Mouse (Mus musculus): ENCODE data around the gene Gm20388.

Gene Gm20388

DNA sequence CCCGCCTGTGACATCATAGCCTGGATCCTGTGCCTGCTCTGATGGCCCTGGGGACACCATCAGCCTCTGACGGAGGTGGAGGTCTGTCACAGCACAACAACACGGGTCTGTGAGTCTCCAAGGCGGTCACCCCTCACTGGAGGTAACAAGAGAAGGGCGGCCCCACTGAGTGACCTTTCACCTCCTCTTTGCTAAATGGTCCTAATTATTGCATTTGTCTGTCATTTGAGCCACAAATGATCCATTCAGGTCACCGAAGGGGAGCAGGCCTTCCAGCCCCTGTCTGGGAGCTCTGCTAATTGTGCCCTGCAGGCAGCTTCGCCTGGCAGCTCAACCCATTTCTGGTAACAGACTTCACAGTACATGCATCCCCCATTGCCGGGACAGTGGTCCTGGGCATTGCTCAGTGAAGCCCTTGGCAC lies 1048.8 kb downstream of the Gm20388 start:
- peak; percentile 82 for DNase-seq (ENCODE audit: low spot score)

DNA sequence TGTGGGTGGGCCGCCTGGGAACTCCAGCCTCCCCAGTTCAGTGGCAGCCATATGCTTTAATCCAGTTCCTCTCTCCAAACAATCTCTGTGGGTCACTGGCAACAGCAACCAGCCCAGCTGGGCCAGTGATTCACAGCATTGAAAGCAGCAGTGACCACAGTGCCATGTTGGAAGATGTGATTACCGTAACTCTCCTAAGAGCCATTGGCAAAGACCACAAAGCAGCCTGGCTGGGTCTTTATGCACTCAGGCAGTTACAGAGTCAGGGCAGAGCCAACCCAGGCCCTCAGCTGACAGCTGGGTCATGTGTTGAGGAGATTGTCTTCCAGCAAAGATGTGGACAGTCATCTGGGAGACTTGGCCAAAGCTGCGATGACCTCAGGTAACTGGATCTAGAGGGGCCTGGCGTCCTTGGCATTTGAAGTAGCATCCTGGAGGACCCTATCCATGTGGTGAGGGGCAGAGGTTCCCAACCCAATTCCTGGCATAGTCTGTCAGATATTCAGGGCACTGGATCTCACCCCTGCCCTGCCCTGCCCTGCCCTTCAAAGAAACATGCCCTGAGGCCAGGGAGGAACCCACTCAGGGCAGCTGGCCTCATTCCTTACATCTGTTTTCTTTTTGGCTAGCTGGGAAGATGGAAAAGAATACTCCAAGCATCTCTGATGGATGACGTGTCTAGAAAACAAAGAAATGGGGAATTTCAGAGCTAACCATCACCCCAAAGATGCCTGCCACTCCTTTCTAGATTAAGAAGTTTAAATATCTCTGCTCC lies 1052.2 kb downstream of the Gm20388 start:
- DNase-seq (ENCODE audit: low spot score), result no peak

DNA sequence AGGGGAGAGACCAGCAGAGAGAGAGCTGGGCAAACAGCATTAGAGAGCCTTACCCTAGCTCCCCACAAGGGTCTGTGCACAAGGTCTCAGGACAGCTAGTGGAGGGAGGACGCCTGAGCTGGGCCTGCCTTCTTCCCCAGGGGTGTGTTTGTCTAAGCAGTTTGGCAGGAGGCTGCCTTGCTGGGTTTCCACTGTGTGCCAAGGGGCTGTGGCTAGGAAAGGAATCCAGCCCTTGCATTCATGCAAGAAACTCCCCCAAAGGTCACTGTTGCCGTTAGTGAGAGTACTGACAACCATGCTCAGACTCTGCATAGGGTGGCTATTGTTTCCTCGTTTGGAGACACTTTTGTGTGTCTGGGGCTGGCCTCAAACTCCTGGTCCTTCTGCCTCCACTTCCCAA lies 1055.9 kb downstream of the Gm20388 start:
- no peak for DNase-seq (ENCODE audit: low spot score)

DNA sequence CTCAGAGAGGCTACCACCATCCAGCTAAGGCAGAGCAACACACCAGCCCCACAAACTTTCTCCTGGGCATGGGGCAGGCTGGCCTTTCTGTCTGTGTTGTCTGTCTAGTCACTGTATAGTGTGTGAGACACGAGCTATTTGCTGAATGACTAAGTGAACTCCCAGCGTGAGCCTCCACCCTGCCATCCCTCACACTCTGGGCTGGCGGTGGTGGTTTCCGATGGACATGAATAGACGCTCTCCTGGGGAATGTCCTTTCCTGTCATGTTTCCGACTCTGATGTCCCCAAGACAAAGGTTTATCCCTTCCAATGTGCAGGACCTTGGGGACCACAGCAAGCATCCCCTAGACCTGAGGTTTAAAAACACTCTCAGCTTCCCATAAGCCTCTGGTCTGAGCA lies 1057.7 kb downstream of the Gm20388 start:
- no peak for DNase-seq (ENCODE audit: low spot score)

DNA sequence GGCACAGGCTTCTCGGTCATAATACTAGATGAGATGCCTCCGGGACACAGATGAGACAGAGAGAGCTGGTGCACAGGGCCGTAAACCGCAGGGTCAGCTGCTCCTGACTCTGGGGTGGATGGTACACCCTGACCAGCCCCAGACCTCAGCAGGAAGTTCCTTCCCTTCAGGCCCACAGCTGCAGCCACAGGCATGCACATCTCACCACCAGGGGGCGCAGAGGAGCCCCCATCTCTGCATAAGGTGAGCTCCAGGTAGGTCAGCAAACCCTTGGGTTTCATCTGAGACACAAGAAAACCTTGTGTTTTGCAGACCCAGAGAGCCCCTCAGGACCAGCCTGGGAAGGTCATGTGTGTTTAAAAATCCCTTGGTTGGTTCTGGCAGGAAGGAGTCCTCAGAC lies 1059.7 kb downstream of the Gm20388 start:
- peak; percentile 63 for DNase-seq (ENCODE audit: low spot score)

DNA sequence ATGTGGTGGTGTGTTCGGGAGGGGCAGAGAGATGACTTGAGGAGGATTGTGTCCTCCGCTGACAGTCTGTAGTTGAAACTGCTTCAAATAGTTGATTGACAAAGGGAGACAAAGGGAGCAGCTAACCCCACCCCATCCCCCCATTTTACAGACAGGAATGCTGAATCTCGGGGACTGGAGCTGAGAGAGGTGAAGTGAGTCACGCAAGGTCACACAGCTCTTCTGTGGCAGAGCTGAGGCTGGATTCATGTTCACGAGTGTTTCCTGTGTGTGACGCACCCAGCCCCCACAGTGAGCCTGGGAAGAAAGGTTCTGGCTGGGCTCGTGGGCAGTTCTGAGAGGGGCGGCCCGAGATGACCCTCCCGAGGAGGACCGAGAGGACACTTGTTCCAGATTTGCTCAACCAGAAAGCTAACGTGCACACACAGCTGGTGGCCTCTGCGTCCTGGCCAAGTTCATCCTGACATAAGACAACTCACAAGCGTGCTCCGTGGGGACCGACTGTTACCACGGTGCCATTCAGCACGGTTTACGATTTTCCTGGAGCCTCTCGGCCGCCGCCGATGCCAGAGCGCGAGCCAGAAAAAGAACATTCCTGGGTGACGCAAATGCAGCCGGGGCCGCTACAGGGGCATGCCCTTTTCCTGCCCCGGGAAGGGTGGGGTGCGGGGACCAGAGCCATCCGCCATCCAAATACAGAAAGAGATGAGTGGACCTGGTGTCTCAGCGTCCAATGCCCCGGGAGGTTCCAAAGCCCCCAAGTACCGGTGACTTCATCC lies 1061.2 kb downstream of the Gm20388 start:
- DNase-seq (ENCODE audit: low spot score), result peak; percentile 57

DNA sequence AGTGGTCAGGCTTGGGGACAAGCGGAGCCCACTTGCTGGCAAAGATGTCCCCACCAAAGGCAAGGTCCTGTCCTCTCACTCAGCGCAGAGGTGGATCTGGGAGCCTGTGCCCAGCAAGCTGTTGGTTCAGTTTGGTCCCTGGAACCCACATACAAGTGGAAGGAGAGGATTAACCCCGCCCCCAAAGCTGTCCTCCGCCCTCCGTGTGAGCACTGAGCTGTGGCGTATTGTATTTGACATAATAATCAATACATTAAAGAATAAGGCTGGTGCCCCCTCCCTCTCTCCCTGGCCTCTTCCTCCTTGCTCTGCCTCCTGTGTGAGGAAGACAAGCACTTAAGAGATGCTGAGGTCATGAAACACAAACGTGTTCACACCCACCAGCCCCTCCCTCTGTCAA lies 1062.4 kb downstream of the Gm20388 start:
- peak; percentile 62 for DNase-seq (ENCODE audit: low spot score)

DNA sequence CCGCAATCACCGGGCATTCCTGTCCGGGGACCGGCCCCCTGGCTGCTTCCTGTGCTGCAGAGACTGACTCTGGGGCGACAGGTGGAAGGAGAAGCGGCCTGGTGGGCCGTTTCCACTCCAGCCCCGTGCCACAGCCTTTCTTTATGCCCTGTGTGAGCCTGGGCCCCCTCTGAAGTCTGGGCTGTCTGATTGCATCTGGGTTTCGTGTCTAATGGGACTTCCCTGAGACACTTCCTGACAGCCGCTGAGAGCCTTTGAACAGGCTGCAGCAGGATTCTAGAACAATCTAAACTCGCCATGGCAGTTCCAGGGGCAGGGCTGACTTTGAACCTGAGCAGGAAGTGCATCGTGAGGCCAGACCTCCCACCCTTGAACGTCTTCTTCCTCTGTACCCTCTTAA lies 1066.5 kb downstream of the Gm20388 start:
- no peak for DNase-seq (ENCODE audit: low spot score)

DNA sequence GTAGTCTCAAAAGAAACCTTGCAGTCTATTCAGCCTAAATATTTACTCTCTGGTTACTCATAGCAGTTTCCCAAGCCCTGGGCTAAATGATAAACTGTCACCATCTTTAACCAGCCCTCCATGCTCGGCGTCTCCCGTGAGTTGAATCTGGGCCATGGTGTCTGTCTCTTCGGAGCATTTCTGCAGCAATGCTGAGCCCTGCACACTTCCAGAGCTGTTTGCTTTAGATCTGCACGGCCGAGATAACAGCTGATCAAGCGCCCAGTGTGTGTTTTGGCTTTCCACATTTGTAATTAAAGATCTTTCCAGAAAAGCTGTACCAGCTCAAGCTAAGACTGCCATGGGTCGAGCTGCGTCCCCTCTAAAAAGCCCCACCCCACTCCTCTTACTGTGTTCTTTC lies 1068.6 kb downstream of the Gm20388 start:
- no peak for DNase-seq (ENCODE audit: low spot score)

DNA sequence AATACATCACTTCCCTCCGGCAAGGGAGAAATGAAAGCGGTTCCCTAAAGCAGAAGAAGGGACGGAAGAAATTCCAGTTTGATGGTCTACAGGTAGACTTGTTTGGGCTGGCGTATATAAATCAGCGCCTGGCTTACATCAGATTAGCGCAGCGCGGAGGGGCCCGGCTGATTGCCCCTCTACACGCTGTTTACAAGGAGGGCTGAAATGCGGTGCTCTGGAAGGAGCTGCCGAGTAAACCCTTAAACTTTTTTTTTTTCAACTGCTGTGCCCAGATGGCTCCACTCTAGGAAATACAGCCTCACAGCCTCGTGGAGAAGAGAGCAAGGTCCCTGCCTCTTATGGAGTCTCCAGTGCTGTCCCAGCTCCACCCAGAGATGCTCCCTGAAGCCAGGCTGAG lies 1070.3 kb downstream of the Gm20388 start:
- no peak for DNase-seq (ENCODE audit: low spot score)

DNA sequence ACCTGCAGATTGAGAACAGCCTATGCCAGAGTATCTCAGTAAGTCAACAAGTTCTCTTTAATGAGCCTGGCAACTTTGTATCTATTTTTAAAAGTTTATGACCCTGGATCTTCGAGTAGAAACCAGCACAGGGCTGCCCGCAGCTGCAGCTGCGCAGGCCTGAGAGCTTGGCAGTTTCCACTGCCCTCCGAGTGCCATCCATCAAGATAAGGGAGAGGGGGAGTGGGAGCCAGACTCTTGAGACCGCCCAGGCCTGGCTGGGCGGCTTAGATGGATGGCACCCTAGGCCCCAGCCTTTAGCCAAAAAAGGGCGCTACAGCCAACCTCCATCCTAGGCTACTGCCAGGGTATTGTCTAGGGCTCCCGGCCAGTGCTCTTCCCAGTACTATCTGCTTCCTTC lies 1074.2 kb downstream of the Gm20388 start:
- DNase-seq (ENCODE audit: low spot score), result no peak

DNA sequence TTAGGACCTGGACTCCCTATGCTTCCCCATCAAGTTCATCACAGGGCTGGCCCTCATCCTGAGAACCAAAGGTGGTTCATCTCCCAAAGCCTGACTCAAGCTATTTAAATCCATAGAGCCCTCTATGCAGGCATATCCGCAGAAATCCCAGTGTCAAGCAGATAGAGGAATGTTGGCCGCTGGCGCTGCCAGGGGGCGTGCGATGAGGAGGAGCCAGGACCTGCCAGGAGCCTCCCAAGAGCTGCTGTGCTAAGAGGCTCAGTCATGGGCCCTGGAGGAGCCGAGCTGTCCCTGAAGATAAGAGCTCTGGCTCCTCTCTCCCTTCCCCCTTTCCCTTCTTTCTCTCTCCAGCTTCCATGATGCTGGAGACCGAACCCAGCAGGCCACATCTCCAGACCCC lies 1075.4 kb downstream of the Gm20388 start:
- no peak for DNase-seq (ENCODE audit: low spot score)

DNA sequence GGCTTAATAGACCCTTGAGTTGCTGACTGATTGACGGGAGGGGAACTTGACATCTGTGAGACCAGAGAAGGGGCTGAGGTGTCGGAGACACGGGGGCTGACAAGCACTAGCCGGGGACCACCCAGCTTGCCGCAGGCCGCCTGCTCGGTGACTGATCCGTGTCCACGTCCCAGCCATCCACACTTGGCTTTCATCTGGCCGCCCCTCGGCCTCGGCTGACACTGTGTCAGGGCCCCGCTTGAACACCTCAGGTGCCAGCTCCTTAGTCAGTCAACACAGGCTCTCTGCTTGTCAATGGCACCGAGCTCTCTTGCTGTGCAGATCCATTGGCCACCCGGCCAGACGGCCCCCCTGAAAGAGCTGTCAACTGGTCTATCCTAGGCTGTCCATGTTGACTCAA lies 1083.1 kb downstream of the Gm20388 start:
- DNase-seq (ENCODE audit: low spot score), result no peak

DNA sequence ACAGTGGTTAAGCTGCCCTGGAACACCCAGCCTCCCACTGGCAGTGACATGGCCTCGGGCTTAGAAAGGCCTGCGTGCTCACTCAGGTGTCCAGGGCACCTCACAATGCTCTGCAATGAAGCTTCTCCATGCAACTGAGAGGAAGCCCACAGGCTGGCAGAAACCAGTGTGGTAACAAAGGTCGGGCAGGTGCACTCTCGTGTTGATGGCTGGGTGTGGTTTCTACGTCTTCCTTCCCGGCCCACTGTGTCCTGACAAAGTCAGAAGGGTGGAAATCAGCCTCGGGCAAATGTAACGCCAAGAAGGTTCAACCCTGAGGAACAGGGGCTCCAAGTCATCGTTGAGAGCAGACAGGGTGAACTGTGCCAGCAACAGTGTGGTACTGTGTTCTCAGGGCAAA lies 1084.8 kb downstream of the Gm20388 start:
- no peak for DNase-seq (ENCODE audit: low spot score)

DNA sequence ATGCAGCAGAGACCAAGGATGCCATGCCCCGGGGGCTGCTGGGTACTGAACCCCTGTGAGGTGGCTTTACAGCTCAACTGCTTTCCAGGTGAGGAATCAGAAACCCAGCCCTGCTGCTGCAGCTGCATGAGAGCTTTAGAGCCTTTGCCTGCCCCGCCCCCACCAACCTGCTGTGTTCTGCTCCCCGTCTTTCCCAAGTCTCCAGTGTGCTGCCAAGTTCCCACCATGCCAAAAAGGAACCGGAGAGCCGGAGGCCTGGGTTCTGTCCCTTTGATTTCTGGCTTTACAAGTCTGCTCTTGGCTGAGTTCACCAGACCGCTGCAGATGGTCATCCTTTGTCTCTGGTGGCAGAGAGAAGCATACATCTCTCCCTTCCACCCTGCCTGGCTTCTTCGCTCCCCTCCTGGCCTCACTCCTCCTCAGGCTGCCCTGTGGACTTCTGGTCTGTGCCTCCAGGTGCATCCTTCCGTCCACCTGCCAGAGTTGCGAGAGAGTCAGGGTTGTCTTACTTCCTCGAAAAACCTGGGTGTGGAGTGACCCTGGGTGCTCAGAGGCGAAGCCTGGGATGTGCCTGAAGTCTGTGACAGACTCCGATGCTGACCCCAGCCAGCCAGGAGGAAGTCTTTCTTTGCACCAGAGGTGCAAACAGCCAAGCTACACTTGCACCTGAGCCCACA lies 1086.4 kb downstream of the Gm20388 start:
- DNase-seq (ENCODE audit: low spot score), result no peak

DNA sequence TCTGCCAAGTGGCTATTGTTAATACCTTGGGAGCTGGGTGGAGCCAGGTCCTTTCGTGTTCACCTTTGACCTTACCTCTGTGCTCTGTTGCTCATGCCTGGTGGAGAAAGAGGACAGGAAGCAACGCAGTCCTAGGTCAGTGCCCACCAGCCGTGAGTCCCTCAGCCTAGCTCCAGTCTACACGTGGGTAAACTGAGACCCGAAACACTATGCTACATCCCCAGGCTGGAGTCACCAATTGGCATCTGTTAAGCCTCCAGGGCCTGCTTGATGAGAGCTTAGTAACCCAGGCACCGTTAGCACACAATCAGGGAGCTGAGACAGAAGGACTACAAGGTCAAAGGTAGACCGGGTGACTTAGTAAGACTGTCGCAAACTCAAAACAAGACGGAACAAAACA lies 1087.3 kb downstream of the Gm20388 start:
- no peak for DNase-seq (ENCODE audit: low spot score)

DNA sequence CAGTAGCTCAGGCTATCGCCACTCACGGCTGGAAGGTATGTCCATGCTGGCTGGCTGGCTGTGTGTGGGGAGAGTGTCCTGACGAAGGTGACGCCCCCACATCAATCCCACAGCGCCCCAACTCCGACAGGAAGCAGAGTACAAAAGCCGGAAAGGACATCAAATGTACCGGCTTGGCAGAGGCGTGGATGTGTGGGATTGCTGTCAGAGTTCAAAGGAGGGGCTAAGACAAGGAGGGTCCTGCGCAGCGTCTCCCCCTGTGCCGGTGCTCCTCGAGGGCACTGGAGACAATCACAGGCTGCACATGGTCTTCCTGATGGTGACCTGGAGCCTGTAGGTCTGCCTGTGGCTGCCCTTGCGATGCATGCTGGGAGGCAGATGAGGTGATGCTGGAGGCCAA lies 1088.3 kb downstream of the Gm20388 start:
- no peak for DNase-seq (ENCODE audit: low spot score)

DNA sequence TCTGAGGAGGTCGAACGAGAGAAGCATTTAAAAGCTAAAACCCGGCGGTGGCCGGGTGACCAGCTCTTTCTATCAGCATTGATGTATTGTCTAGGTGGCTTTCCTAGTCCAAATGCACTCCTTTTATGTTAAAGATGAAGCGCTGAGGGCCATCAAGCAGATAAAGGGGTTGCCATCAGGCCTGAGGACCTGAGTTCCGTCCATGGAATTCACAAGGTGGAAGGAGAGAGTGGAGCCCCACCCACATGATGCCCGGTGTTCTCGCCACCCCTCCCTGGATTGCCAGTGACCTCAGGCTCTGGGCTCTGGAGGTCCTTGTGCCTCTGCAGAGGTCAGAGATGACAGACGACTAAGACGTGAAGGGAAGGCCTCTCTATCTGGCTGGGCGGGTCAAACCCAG lies 1091.3 kb downstream of the Gm20388 start:
- DNase-seq (ENCODE audit: low spot score), result no peak

DNA sequence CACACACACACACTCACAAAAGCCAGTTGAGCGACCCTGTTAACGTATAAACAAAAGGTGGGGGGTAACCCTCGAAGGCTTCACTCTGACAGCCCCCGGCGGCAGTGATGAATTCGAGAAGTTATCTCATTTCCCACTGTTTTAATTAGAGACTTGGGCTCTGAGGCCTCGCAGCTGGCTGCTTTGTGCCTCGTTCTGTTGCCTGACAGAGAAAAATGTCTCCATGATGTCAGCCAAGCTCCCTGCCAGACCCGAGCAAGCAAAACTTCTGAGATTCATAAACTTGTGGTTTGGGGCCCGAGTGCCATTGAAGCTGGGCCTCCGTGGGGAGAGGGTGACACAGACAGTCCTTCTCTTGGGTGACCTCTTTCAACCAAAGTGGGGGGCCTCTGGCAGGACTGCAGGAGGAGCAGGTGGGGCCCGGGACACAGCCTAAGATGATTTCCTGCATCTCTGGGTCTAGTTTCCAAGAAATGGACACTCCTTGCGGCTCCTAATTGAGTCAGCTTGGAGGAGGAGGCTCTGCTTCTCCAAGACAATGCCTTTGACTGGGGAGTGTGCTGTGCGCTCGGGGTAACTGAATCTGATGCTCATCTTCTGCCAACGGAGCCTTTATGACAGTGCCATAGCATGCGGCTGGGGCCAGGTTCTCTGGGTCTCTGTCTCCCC lies 1092.4 kb downstream of the Gm20388 start:
- no peak for DNase-seq (ENCODE audit: low spot score)

DNA sequence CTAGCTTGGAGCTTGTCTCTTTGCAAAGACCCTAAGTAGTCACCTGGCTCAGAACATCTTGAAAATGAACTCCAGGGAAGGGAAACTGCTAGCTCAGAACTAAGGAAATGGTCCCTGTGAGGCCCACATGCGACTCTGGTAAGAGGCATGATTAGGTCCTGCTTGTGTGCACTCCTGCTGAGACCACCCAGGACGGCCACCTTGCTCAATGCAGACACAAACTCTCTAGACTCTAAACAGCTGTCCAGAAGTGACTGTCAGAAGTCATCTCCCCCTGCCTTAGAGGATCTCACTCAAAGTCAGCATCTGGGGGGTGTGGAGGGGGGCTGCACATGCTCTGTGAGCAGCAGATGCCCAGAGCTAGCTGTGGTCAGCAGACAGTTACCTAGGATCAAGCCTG lies 1093.0 kb downstream of the Gm20388 start:
- no peak for DNase-seq (ENCODE audit: low spot score)

DNA sequence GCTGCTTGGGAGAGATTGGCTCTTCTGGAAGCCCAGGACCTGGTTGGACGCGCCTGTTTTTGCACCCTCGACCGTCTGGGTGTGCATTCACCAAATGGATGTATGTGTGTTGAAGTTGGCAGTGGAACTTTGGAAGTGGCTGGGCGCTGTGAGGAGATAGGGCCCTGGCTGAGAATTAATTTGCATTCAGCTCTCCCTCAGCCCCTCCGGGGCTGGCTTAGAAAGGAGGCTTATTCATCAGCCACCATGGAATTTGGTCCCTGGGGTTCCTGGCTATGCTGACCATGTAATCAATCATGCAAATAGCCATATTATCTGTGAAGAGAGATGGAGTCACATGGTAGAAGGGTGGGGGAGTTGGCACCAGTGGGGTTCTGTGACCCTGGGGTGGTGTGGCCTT lies 1102.7 kb downstream of the Gm20388 start:
- no peak for DNase-seq (ENCODE audit: low spot score)

DNA sequence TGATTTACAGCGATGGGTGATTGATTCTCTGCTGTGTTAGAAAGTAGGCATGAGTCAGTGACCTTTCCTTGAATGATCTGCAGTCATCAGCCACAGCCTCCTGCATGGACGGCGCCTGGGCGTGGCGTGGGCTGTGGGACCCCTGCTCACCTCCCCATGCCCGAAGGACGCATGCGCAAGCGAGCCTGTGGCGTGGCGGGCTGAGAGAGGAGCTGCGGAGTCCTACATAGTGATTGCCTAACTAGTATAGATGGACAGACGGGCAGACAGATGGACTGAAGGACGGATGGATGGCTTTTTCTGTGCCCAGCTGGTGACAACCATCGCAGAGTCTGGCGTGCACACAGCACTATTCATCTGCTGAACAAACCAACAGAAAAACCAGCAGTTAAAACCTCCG lies 1106.0 kb downstream of the Gm20388 start:
- no peak for DNase-seq (ENCODE audit: low spot score)

DNA sequence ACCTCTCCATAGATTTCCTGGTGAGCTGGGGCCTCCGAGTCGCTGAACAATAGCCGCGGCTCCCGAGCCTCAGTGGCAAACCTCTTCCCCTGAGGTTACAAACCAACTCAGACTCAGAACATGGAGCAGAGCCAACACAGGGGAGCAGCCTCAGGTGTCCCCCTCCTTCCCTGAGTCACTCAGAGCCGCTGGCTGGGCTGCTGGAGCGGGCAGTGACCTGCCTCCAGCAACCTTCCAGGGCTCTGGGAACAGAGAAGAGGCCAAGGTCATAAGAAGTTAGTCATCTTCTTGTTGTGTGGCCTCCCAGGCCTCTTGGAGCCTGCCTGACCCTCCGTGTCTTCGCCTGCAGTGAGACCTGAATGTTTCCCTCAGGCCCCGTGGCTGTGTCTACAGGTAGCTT lies 1107.6 kb downstream of the Gm20388 start:
- no peak for DNase-seq (ENCODE audit: low spot score)

Data from retina, embryonic 14.5 days (tissue).